Mouse (Mus musculus) forebrain, postnatal 0 days (tissue): ENCODE results near the gene Vps53. TPM values are rescaled to one million over a fixed set of nuclear protein-coding genes. Genes with fewer than 3 reads are reported as not detected.
A peak's percentile ranks its signal among the peaks of the same experiment; 100 is the strongest.

Source experiments
- ATAC-seq: fragments of 200-750 bp; cut with Nextera tagmentation; 2 replicates; pipeline ENCODE4 v1.8.0; 2017; ENCODE audit warnings: mild to moderate bottlenecking, moderate library complexity
- DNase-seq: peaks from one replicate; pipeline ENCODE4 v3.0.0-alpha.2; 2015
- H3K27ac ChIP-seq: fragments of 300-500 bp; sonication (generic); 2 replicates; pipeline ENCODE4 v1.5.1; 2014; ENCODE audit warnings: low read depth, mild to moderate bottlenecking, antibody characterized with exemption, low read length, moderate library complexity, mixed read lengths
- H3K27me3 ChIP-seq: fragments of 300-500 bp; sonication (generic); 2 replicates; pipeline ENCODE4 v1.6.1; 2014; ENCODE audit warnings: mild to moderate bottlenecking, low read length, mixed read lengths; ENCODE audit not compliant: insufficient read depth
- H3K36me3 ChIP-seq: fragments of 300-500 bp; sonication (generic); 2 replicates; pipeline ENCODE4 v1.6.1; 2014; ENCODE audit warnings: mild to moderate bottlenecking, moderate library complexity; ENCODE audit not compliant: insufficient read depth
- H3K4me1 ChIP-seq: fragments of 300-500 bp; sonication (generic); 2 replicates; pipeline ENCODE4 v1.6.1; 2014; ENCODE audit warnings: antibody characterized with exemption; ENCODE audit not compliant: insufficient read depth
- H3K4me2 ChIP-seq: fragments of 300-500 bp; sonication (generic); 2 replicates; pipeline ENCODE4 v1.6.1; 2014; ENCODE audit warnings: low read depth, mild to moderate bottlenecking, moderate library complexity
- H3K4me3 ChIP-seq: fragments of 300-500 bp; sonication (generic); 2 replicates; pipeline ENCODE4 v1.5.1; 2014; ENCODE audit warnings: low read depth, low read length, mixed read lengths
- H3K9ac ChIP-seq: fragments of 300-500 bp; sonication (generic); 2 replicates; pipeline ENCODE4 v1.6.1; 2014; ENCODE audit warnings: mild to moderate bottlenecking
- H3K9me3 ChIP-seq: fragments of 300-500 bp; sonication (generic); 2 replicates; pipeline ENCODE4 v1.6.1; 2016; ENCODE audit warnings: low read length
- CTCF ChIP-seq: sonication (generic); IDR thresholded peaks from 2 replicates; pipeline ENCODE4 v1.5.1; 2016; ENCODE audit warnings: antibody characterized with exemption, control low read depth, low read depth
- WGBS: fragments of 180-500 bp; shearing (Covaris S2); extraction: QIAGEN DNeasy Blood & Tissue Kit; methylation state at CpG from one replicate; pipeline ENCODE4 v1.1.7; 2014; 5-methylcytosine and 5-hydroxymethylcytosine counted together
- polyA plus RNA-seq: library from polyadenylated mRNA; unstranded; fragments of >200 nt; fragmentation: Nextera tagmentation; extraction: Ambion mirVana; gene quantifications from 2 replicates; pipeline ENCODE4 v1.2.1, GENCODE M21; 2015
- total RNA-seq: library from RNA; depleted of rRNA; stranded (reverse); fragments of >200 nt; gene quantifications from 2 replicates; pipeline ENCODE4 v1.2.3, GENCODE M21; 2014

The Vps53 gene
- total and polyA plus RNA-seq, 2 experiments from 2014 or later, result 49.4 to 63.2 TPM

- ATAC-seq, result no peak
- TF ChIP-seq CTCF, result peak; percentile 83
- WGBS, result 34% methylated on average over 5 of the region's 5 CpGs
- Histone ChIP-seq H3K4me3 (no peak overlapping the region), H3K9ac (no peak overlapping the region), H3K4me2 (no peak overlapping the region), H3K27ac (no peak overlapping the region), H3K36me3 (peaks cover 20% of the 10 kb centered on the region), H3K9me3 (no peaks in the 10 kb centered on the region), H3K27me3 (no peaks in the 10 kb centered on the region), H3K4me1 (no peaks in the 10 kb centered on the region)
- DNase-seq, result peak; percentile 86
Measured at GRCm38 (mm10) chr11:76167079-76167765, 12.2 kb downstream of the Vps53 start.

DNA sequence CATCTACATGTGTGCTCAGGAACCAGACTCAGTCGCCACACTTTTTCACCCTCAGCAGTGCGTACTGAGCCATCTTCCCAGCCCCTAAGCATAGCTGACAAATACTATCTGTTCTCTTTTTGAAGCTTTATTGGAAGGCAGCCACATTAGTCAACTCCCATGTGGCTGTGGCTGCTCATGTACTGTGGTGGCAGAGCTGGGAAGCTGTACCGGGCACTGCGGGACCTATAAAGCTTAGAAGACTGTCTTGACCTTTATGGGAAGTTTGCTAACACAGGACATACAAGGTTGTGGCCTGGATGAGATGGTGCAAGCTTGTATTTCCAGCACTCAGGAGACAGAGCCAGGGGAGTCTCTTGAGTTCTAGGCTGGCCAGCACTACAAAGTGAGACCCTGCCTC is 12.8 kb downstream of the Vps53 start:
- DNase-seq, result no peak
- 95% methylated on average over 4 of the region's 4 CpGs for WGBS
- Histone ChIP-seq H3K4me3 (no peak overlapping the region), H3K9me3 (no peaks in the 10 kb centered on the region), H3K4me1 (no peaks in the 10 kb centered on the region), H3K9ac (no peak overlapping the region), H3K4me2 (no peak overlapping the region), H3K27ac (no peak overlapping the region), H3K27me3 (no peaks in the 10 kb centered on the region), H3K36me3 (peaks cover 18% of the 10 kb centered on the region)
- TF ChIP-seq CTCF, result no peak
- ATAC-seq, result no peak

GRCm38 (mm10) chr11:76160251-76160650 is 19.2 kb downstream of the Vps53 start:
- no peaks in the 10 kb centered on the region for H3K9me3 ChIP-seq
- TF ChIP-seq CTCF, result no peak
- no peak for DNase-seq
- no peaks in the 10 kb centered on the region for H3K27me3 ChIP-seq
- no peak overlapping the region for H3K4me2 ChIP-seq
- H3K4me1 ChIP-seq, result no peaks in the 10 kb centered on the region
- ATAC-seq, result no peak
- H3K27ac ChIP-seq, result no peak overlapping the region
- peaks cover 27% of the 10 kb centered on the region for H3K36me3 ChIP-seq
- 56% methylated on average over 6 of the region's 6 CpGs for WGBS
- H3K9ac ChIP-seq, result no peak overlapping the region
- no peak overlapping the region for H3K4me3 ChIP-seq

DNA sequence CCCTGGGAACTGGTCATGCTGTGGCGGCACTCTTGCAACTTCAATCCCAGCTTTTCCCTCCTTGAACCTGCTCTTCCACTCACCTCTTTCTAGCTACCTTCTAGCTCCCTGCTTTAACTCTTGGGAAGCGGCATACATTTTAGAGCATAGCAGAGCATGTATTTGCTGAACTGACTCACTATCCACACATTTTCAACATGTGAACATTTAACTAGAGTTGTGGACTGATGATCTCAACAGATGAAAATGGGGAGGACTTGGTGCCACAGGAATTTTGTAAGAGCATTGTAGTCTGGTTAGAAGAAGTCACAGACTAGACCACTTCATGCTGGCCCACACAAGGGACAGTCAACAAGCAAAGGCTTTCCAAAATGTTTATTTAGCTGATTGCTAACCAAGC is 21.1 kb downstream of the Vps53 start:
- Histone ChIP-seq H3K27ac (no peak overlapping the region), H3K4me2 (no peak overlapping the region), H3K9me3 (no peaks in the 10 kb centered on the region), H3K4me3 (no peak overlapping the region), H3K27me3 (no peaks in the 10 kb centered on the region), H3K9ac (no peak overlapping the region), H3K36me3 (peaks cover 35% of the 10 kb centered on the region), H3K4me1 (no peaks in the 10 kb centered on the region)
- no peak for ATAC-seq
- no peak for TF ChIP-seq CTCF
- 98% methylated on average over 2 of the region's 2 CpGs for WGBS
- no peak for DNase-seq

GRCm38 (mm10) chr11:76154861-76155260 is 24.6 kb downstream of the Vps53 start:
- Histone ChIP-seq H3K4me3 (no peak overlapping the region), H3K9ac (no peak overlapping the region), H3K27me3 (no peaks in the 10 kb centered on the region), H3K4me1 (no peaks in the 10 kb centered on the region), H3K4me2 (no peak overlapping the region), H3K27ac (no peak overlapping the region), H3K9me3 (no peaks in the 10 kb centered on the region), H3K36me3 (peaks cover 25% of the 10 kb centered on the region)
- DNase-seq, result no peak
- 90% methylated on average over 2 of the region's 2 CpGs for WGBS
- no peak for ATAC-seq
- no peak for TF ChIP-seq CTCF

DNA sequence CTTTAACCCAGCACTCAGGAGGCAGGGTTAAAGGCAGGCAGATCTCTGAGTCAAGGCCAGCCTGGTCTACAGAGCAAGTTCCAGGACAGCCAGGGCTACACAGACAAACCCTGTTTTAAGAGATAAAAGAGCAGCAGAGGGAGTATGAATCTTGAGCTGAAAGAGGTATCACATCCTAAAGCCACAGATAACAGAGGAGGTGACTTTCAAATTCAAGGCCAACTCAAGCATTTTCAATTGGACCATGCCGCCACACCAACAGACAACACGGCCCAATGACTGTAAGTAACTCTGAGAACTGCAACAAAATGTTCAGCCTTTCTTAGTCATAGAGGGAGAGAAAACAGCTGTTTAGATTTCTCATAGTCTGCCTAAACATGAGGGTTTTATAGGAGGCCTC is 25.2 kb downstream of the Vps53 start:
- H3K4me2 ChIP-seq, result no peak overlapping the region
- no peak overlapping the region for H3K9ac ChIP-seq
- no peaks in the 10 kb centered on the region for H3K27me3 ChIP-seq
- no peak overlapping the region for H3K4me3 ChIP-seq
- TF ChIP-seq CTCF, result no peak
- 94% methylated on average over 2 of the region's 2 CpGs for WGBS
- peaks cover 25% of the 10 kb centered on the region for H3K36me3 ChIP-seq
- no peaks in the 10 kb centered on the region for H3K4me1 ChIP-seq
- no peaks in the 10 kb centered on the region for H3K9me3 ChIP-seq
- ATAC-seq, result no peak
- no peak for DNase-seq
- H3K27ac ChIP-seq, result no peak overlapping the region

DNA sequence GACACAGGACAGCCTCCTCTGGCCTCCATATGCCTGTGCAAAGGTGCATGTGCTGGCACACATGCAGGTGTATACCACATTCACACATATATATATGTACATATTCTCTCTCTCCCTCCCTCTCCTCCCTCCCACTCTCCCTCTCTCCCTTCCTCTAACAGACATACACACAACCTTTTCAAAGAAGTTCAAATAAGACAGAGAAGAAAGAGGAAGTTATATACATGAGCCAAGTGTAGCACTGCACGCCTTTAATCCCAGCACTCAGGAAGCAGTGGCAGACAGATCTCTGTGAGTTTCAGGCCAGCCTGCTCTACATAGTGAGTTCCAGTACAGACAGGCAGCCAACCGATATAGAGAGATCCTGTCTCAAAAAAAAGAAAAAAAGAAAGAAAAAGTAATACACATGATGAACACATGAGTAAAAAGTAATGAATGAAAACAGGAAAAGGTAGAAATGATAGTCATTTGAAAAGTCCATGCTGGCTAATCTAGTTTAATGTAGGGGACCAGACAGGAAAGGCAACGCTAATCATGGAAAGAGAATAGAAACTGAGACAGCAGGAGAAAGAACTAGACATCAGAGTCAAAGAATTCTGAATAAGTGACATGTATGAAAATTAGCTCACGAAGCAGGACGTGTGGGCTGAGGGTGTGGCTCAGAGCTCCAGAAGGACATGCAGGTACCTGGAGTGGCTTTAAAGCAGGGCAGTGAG is 26.1 kb downstream of the Vps53 start:
- WGBS, result 92% methylated on average over 5 of the region's 5 CpGs
- H3K4me2 ChIP-seq, result no peak overlapping the region
- peaks cover 4% of the 10 kb centered on the region; the same call in 1 of the 2 replicates for H3K4me1 ChIP-seq
- DNase-seq, result no peak
- no peak for ATAC-seq
- TF ChIP-seq CTCF, result no peak
- no peak overlapping the region for H3K4me3 ChIP-seq
- H3K9ac ChIP-seq, result no peak overlapping the region
- no peaks in the 10 kb centered on the region for H3K9me3 ChIP-seq
- H3K27ac ChIP-seq, result no peak overlapping the region
- peaks cover 25% of the 10 kb centered on the region for H3K36me3 ChIP-seq
- H3K27me3 ChIP-seq, result no peaks in the 10 kb centered on the region
